Mouse (Mus musculus) heart, embryonic 14.5 days (tissue): ENCODE measurements at regions not wholly inside any gene's neighbourhood (a gene's known extent, or its start where the extent isn't known, plus 50 kb on each side); places are given as distances from the start of the nearest gene placed in this dataset.
A peak's percentile ranks its signal among the peaks of the same experiment; 100 is the strongest.

Source experiments
- ATAC-seq: fragments of 200-750 bp; cut with Nextera tagmentation; 2 replicates; pipeline ENCODE4 v1.8.0; 2017; ENCODE audit warnings: low read depth, moderate TSS enrichment; ENCODE audit not compliant: insufficient number of reproducible peaks, insufficient read depth, low FRiP score
- H3K27ac ChIP-seq, 2 experiments: fragments of 200-500 bp in 1 of 2; fragments of 300-500 bp in 1 of 2; sonication (generic) in 1 of 2; replicated peaks in 1 of 2; 2 replicates each; pipeline ENCODE4 v1.5.1; 2012 to 2014; ENCODE audit warnings: low read depth in 2 of 2, low read length in 2 of 2, control low read depth in 1 of 2, mild to moderate bottlenecking in 1 of 2, mixed read lengths in 1 of 2; ENCODE audit not compliant: control insufficient read depth in 1 of 2, insufficient read depth in 1 of 2
- H3K27me3 ChIP-seq: fragments of 300-500 bp; sonication (generic); 2 replicates; pipeline ENCODE4 v1.6.1; 2014; ENCODE audit warnings: mild to moderate bottlenecking, low read length, control low read depth; ENCODE audit not compliant: control insufficient read depth, insufficient read depth
- H3K36me3 ChIP-seq: fragments of 300-500 bp; sonication (generic); 2 replicates; pipeline ENCODE4 v1.6.1; 2014; ENCODE audit warnings: mild to moderate bottlenecking, control low read depth, low read length, mixed read lengths; ENCODE audit not compliant: control insufficient read depth, insufficient read depth
- H3K4me1 ChIP-seq, 2 experiments: fragments of 200-500 bp in 1 of 2; fragments of 300-500 bp in 1 of 2; sonication (generic) in 1 of 2; 2 replicates each; pipeline ENCODE4 v1.6.1; 2012 to 2014; ENCODE audit warnings: low read length in 2 of 2, control low read depth in 1 of 2, mixed read lengths in 1 of 2; ENCODE audit not compliant: control insufficient read depth in 2 of 2, insufficient read depth in 2 of 2
- H3K4me2 ChIP-seq: fragments of 300-500 bp; sonication (generic); 2 replicates; pipeline ENCODE4 v1.6.1; 2014; ENCODE audit warnings: mild to moderate bottlenecking, low read length
- H3K4me3 ChIP-seq, 2 experiments: fragments of 200-500 bp in 1 of 2; fragments of 300-500 bp in 1 of 2; sonication (generic) in 1 of 2; 2 replicates each; pipeline ENCODE4 v1.5.1; 2012 to 2014; ENCODE audit warnings: low read length in 2 of 2, mild to moderate bottlenecking in 2 of 2, control low read depth in 1 of 2, low read depth in 1 of 2, moderate library complexity in 1 of 2; ENCODE audit not compliant: control insufficient read depth in 1 of 2, insufficient read depth in 1 of 2
- H3K9ac ChIP-seq: fragments of 300-500 bp; sonication (generic); 2 replicates; pipeline ENCODE4 v1.6.1; 2014; ENCODE audit warnings: mild to moderate bottlenecking, low read length
- H3K9me3 ChIP-seq: fragments of 300-500 bp; sonication (generic); 2 replicates; pipeline ENCODE4 v1.6.1; 2016; ENCODE audit warnings: low read length, control low read depth; ENCODE audit not compliant: control insufficient read depth
- WGBS: fragments of 180-500 bp; shearing (Covaris S2); extraction: QIAGEN DNeasy Blood & Tissue Kit; methylation state at CpG from one replicate; pipeline ENCODE4 v1.1.7; 2014; 5-methylcytosine and 5-hydroxymethylcytosine counted together

- no peak overlapping the region for H3K4me2 ChIP-seq
- WGBS: 80% methylated on average over 5 of the region's 5 CpGs
- ATAC-seq: no peak
- no peak overlapping the region for H3K27ac ChIP-seq
- H3K4me1 ChIP-seq: no peaks in the 10 kb centered on the region
- no peak overlapping the region for H3K9ac ChIP-seq
- no peaks in the 10 kb centered on the region for H3K27me3 ChIP-seq
- no peaks in the 10 kb centered on the region for H3K36me3 ChIP-seq
- peaks cover 6% of the 10 kb centered on the region; the same call in 1 of the 2 replicates for H3K9me3 ChIP-seq
- H3K4me3 ChIP-seq: no peak overlapping the region
Observed at GRCm38 (mm10) chr17:88222379-88222955, 157.4 kb upstream of the Fbxo11 start.

DNA sequence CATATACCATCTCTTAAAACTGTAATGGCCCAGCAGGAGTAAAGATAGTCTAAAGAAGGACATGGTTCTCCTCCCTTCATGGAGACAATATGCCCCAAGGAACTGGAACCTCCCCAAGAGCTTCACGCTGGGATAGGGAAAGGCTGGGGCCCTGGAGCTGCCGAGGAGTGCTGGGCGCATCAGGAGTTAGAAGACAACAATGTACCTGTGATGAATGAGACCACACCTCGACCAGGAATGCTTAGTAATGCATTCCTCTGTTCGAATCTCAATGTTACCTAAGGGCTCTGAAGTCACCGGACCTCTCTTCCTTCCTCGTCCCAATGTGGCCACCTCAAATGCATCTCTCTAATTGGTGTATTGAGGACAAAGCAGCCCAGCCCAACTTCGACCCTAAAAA, 175.4 kb upstream of the Fbxo11 start:
- Histone ChIP-seq H3K4me3 (no peak overlapping the region), H3K36me3 (no peaks in the 10 kb centered on the region), H3K9ac (no peak overlapping the region), H3K9me3 (no peaks in the 10 kb centered on the region), H3K27ac (no peak overlapping the region), H3K4me2 (no peak overlapping the region), H3K27me3 (no peaks in the 10 kb centered on the region), H3K4me1 (no peaks in the 10 kb centered on the region)
- ATAC-seq: no peak
- WGBS: 76% methylated on average over 8 of the region's 8 CpGs

- 39% methylated on average over 5 of the region's 5 CpGs for WGBS
- no peak overlapping the region for H3K4me3 ChIP-seq
- no peak overlapping the region for H3K27ac ChIP-seq
Observed at GRCm38 (mm10) chr17:88248625-88249024, 183.5 kb upstream of the Fbxo11 start.

GRCm38 (mm10) chr17:88251949-88252521, 186.9 kb upstream of the Fbxo11 start:
- no peaks in the 10 kb centered on the region for H3K27me3 ChIP-seq
- peak overlapping the region; percentile 33 for H3K4me3 ChIP-seq
- 11% methylated on average over 17 of the region's 17 CpGs for WGBS
- 0 out of 2 replicates have a peak, but pooled peaks have one; percentile 27 for ATAC-seq
- H3K27ac ChIP-seq: no peak overlapping the region
- peaks cover 2 to 3% of the 10 kb centered on the region in 2 experiments; a peak in 1 of 4 replicates for H3K4me1 ChIP-seq
- H3K9ac ChIP-seq: peak overlapping the region; percentile 66
- H3K36me3 ChIP-seq: no peaks in the 10 kb centered on the region
- no peaks in the 10 kb centered on the region for H3K9me3 ChIP-seq
- H3K4me2 ChIP-seq: peak overlapping the region; percentile 73

More at GRCm38 (mm10) chr17:88248625-88249024, 183.5 kb upstream of the Fbxo11 start:
- H3K9ac ChIP-seq: no peak overlapping the region
- no peaks in the 10 kb centered on the region for H3K27me3 ChIP-seq
- no peaks in the 10 kb centered on the region for H3K36me3 ChIP-seq
- H3K9me3 ChIP-seq: no peaks in the 10 kb centered on the region
- no peak overlapping the region for H3K4me2 ChIP-seq
- ATAC-seq: no peak
- H3K4me1 ChIP-seq: peaks cover 2 to 3% of the 10 kb centered on the region in 2 experiments; a peak in 1 of 4 replicates

DNA sequence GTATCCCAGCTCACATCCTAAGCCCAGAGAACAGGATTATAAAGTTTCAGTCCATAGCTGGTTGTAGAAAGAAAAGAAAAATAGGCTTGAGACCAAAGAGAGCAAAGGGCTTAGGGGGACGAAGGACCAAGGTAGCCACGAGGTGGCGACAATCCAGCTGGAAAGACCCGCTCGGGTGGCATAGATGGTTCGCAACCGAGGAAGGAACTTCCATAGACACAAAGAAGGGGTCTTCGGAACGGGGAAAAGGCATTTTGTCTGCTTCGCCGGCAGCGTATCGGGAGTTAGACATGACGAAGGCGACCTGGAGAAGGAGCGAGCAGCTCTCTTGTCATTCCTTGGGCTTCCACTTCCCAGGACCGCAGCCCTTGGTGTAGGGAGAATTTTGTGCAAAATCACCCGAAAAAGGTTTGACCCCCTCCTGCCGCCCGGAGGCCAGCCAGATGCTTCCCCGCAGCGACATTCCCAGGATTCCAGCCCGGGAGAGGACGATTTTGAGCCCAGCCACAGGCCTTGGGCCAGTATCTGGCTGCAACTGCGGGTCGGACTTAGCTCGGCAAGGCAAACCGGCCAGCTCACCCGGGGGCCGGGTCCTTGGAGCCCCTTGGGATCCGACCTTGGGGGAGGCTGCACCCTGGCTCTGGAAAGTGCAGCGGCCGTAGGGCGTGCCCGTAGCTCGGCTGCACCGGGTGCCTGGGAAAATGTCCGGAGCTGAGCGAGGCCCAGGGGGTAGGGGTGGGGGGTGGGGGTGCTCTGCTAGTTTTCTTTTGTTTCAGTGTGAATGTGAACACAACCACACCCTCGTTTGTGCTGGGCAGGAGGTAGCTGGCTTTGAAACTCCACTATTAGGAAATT, 184.5 kb upstream of the Foxn2 start:
- Histone ChIP-seq H3K36me3 (no peaks in the 10 kb centered on the region), H3K4me3 (peak overlapping the region; percentile 66 to 74), H3K9me3 (no peaks in the 10 kb centered on the region), H3K27me3 (no peaks in the 10 kb centered on the region), H3K4me2 (peak overlapping the region; percentile 94), H3K27ac (peak overlapping the region; percentile 88 to 94), H3K4me1 (peaks cover 4 to 10% of the 10 kb centered on the region in 2 experiments; a peak in 3 of 4 replicates), H3K9ac (peak overlapping the region; percentile 81)
- WGBS: under 1% methylated on average over 40 of the region's 40 CpGs
- peak; percentile 65 for ATAC-seq

GRCm38 (mm10) chr17:88256599-88257544, 183.6 kb upstream of the Foxn2 start:
- Histone ChIP-seq H3K4me2 (peak overlapping the region; percentile 94), H3K27ac (peak overlapping the region; percentile 70 to 94), H3K4me3 (peak overlapping the region; percentile 66 to 74), H3K27me3 (no peaks in the 10 kb centered on the region), H3K9me3 (no peaks in the 10 kb centered on the region), H3K36me3 (no peaks in the 10 kb centered on the region), H3K4me1 (peaks cover 4 to 10% of the 10 kb centered on the region in 2 experiments; a peak in 3 of 4 replicates), H3K9ac (peak overlapping the region; percentile 81)
- 1% methylated on average over 18 of the region's 18 CpGs for WGBS
- peak; percentile 67 for ATAC-seq

DNA sequence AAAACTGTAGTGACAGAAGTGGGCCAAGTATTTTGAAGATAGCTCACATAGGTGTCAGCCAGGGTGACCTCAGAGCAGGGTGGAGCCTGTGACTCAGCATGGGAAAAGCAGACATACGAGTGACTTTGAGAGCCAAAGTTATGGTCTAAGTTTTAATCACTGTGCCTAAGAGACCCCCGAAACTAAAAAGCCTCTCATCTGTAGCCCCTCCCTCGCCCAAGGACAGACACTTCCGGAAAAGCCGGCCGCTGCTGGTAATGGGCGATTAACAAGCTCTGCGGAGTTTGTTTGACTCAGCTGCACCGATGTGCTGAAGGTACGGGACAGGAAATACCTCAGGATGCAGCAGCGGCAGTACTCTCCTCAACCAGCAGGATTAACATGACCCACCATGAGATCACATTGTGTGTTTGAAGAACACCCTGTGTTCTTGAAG, 182.1 kb upstream of the Foxn2 start:
- Histone ChIP-seq H3K4me2 (peak overlapping the region; percentile 32), H3K9ac (no peak overlapping the region), H3K4me1 (peaks cover 3 to 17% of the 10 kb centered on the region in 2 experiments; a peak in 3 of 4 replicates), H3K36me3 (no peaks in the 10 kb centered on the region), H3K27ac (no peak overlapping the region), H3K9me3 (no peaks in the 10 kb centered on the region), H3K27me3 (no peaks in the 10 kb centered on the region), H3K4me3 (peak overlapping the region in 1 of 2 experiments; percentile 6; a peak in 1 of 4 replicates)
- 50% methylated on average over 11 of the region's 11 CpGs for WGBS
- no peak for ATAC-seq
